Mouse (Mus musculus) thymus, postnatal 25 days (tissue): Measurements from ENCODE around the gene Rpl35.

Source experiments
- DNase-seq: peaks from one replicate; pipeline ENCODE4 v3.0.0; 2022

The Rpl35 gene

GRCm38 (mm10) chr2:38997386-38998374, 7.7 kb downstream of the Rpl35 start, which contains the start of gene Wdr38:
Wdr38 (plus strand) TSS chr2:38997476.
- peak; percentile 86 for DNase-seq

- DNase-seq = no peak
These were observed 13.0 kb downstream of the Rpl35 start for GRCm38 (mm10) chr2:38992452-38992851.

DNA sequence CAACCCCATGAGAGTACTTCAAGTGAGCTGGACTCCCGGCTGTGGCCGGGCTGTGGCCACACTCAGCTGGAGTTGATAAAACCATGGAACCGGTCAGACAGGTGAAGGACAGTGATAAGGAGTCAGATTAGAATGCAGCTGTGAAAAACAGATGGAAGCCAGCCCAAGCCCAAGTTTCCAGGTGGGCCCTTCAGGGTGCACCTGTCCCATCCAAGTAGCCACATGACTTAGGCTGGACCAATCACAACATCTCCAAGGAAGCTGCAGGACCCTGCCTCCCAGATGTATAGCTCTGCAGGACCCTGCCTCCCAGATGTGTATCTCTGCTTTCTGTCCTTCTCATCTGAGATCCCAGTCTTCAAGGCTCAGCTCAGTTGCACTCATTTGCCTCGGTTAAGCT, 13.4 kb downstream of the Rpl35 start:
- no peak for DNase-seq

GRCm38 (mm10) chr2:38988929-38989328, 16.5 kb downstream of the Rpl35 start:
- no peak for DNase-seq

- peak; percentile 58 for DNase-seq
These were observed 17.5 kb downstream of the Rpl35 start for GRCm38 (mm10) chr2:38987803-38988510.

DNA sequence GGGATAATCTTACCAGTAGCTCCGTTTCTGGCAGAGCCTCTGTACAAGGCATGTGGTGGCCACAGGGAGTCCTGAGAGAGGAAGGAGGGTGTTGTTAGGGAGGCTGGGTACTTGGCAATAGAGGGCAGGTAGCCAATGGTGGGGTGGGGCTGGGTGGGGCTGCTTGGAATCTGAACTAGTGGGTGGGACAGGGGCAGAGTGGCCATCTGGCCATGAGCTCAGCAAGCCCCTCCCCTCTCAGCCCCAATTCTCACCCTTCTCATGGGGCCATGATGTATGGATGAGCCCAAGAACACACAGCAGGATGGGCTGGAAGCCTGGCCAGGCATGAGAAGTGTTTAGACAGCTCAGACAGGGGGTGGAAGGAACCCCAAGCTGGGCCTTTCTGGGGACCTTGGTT, 18.1 kb downstream of the Rpl35 start:
- no peak for DNase-seq

- no peak for DNase-seq
These were observed 18.8 kb downstream of the Rpl35 start for GRCm38 (mm10) chr2:38986580-38986979.

GRCm38 (mm10) chr2:38983456-38983855, 22.0 kb downstream of the Rpl35 start:
- no peak for DNase-seq

GRCm38 (mm10) chr2:38977837-38978236, 27.6 kb downstream of the Rpl35 start:
- no peak for DNase-seq

- DNase-seq = no peak
These were observed 29.3 kb downstream of the Rpl35 start for GRCm38 (mm10) chr2:38975941-38976805.

DNA sequence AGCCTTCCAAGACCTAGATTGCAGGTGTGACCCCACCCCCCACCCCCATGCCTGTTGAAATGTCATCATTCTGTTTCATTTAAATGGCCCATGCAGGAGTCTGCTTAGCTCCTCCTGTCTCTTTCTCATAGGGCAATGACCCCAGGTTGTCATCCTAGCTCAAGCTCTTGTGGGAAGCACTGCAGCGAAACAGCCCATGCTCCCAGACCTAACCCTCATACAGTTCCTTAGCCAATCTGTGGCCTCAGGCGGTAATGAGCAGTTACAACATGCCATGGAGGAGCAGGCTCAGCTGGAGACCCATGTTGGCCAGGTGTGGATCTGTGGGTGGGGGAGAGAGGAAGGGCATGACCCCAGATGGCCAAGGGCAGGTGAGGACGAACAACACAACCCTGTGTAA, 30.2 kb downstream of the Rpl35 start:
- no peak for DNase-seq

DNA sequence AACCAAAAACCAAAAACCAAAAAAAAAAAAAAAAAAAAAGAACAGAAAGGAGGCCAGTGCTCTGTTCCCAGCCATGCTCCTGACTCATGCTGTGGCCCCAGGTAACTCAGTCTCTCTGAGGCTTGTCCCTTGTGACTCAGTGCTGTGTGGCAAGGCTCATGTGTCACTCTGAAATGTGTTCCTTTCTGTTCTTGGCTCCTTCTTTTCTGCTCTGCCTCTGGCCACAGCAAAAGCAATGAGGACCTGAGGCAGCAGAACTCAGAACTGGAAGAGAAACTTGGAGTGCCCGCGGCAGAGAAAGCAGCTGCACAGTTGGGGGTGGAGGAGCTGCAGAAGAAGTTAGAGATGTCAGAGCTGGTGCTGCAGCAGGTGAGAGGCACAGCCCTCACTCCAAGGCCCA, 31.3 kb downstream of the Rpl35 start:
- DNase-seq = no peak

GRCm38 (mm10) chr2:38973701-38974100, 31.7 kb downstream of the Rpl35 start:
- DNase-seq = no peak

DNA sequence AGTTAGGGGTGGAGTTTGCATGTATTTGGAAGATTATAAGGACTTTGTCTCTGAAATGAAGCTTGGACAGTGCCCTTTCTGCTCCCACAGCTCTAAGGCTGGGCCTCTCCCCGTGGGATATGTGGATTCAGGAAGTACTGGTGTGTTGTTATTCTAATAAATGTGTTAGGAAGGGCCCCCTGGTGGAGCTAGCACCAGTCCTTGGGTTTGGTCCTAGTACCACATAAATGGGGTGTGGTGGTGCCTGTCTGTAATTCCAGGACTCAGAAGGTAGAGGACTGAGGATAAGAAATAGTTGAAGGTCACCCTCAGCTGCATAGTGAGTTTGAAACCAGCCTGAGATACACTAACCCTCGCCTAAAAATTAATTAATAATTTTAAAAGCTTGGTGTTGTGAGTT, 32.2 kb downstream of the Rpl35 start:
- no peak for DNase-seq

GRCm38 (mm10) chr2:38970057-38970456, 35.4 kb downstream of the Rpl35 start:
- DNase-seq = no peak

DNA sequence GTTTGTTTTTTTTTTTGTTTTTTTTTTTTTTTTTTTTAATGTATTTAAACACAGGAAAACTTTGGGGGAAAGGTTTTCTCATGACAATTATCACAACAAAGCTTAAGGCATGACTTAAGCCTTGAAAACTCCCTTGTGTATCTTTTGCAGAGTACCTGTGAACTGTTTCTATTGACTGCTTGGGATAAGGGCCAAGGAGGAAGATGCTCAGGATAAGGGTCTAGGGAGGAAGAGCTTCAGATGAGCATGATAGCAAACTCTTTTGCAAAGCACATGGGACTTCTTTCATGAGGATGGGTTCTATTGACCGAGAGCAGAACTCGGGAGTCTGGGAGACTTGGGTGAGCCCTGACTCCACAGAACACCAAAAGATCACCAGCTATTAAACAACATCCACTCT, 35.8 kb downstream of the Rpl35 start:
- no peak for DNase-seq

- no peak for DNase-seq
These were observed 41.2 kb downstream of the Rpl35 start for GRCm38 (mm10) chr2:38964198-38964597.

DNA sequence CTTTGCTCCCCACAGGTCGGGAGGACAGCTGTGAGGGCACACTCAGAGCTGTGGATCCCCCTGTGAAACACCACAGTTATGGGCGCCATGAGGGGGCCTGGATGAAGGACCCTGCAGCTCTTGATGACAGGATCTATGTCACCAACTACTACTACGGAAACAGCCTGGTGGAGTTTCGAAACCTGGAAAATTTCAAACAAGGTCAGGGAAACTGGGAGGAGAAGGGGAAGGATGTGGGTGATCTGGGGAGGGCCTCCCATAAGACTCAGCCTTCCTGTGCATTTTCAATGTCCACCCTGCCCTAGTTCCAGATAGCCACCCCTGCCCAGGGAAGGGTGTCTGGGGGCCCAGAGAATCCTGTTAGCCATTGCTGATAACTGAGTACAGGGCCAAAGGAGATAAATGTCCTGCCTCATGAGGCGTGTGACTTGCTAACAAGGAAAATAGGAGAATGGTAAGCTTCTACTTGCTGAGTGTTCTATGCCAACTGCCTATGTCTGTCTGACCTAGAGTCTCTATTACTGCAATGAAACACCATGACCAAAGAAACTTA, 47.7 kb downstream of the Rpl35 start:
- DNase-seq = no peak

- DNase-seq = no peak
These were observed 49.4 kb downstream of the Rpl35 start for GRCm38 (mm10) chr2:38956062-38956461.

GRCm38 (mm10) chr2:38953152-38953883, 52.1 kb downstream of the Rpl35 start:
- DNase-seq = no peak
